Mouse (Mus musculus) MEL (cell line): ENCODE measurements around the gene Slc26a9. TPM values are rescaled to one million over a fixed set of nuclear protein-coding genes. Genes with fewer than 3 reads are reported as not detected.

ENCODE experiments used
- DNase-seq: peaks from one replicate; pipeline ENCODE4 v3.0.0; 2011; ENCODE audit warnings: low read depth, low spot score
- H3K27ac ChIP-seq: 2 replicates; pipeline ENCODE4 v1.5.1; 2012; ENCODE audit warnings: low read depth, mild to moderate bottlenecking, control low read depth, low read length, moderate library complexity; ENCODE audit not compliant: control insufficient read depth
- H3K27me3 ChIP-seq, 2 experiments: fragments of 150-350 bp in 1 of 2; sonication (generic) in 1 of 2; 2 replicates each; pipeline ENCODE4 v1.6.1; 2012; ENCODE audit warnings: low read length in 2 of 2, mild to moderate bottlenecking in 2 of 2, improper control_type of control experiment in 1 of 2, moderate library complexity in 1 of 2; ENCODE audit not compliant: insufficient read depth in 2 of 2, control insufficient read depth in 1 of 2
- H3K36me3 ChIP-seq, 2 experiments: 2 replicates each; pipeline ENCODE4 v1.6.1; 2012 to 2014; ENCODE audit warnings: low read length in 2 of 2, improper control_type of control experiment in 1 of 2, inconsistent platforms in 1 of 2, mild to moderate bottlenecking in 1 of 2; ENCODE audit not compliant: insufficient read depth in 2 of 2, control insufficient read depth in 1 of 2
- H3K4me1 ChIP-seq, 2 experiments: fragments of 150-350 bp in 1 of 2; sonication (generic) in 1 of 2; 2 replicates each; pipeline ENCODE4 v1.6.1; 2012; ENCODE audit warnings: low read length in 2 of 2, improper control_type of control experiment in 1 of 2, mild to moderate bottlenecking in 1 of 2; ENCODE audit not compliant: insufficient read depth in 2 of 2, control insufficient read depth in 1 of 2
- H3K4me3 ChIP-seq, 2 experiments: fragments of 150-350 bp in 1 of 2; sonication (generic) in 1 of 2; 2 replicates each; pipeline ENCODE4 v1.5.1; 2012; ENCODE audit warnings: low read depth in 2 of 2, low read length in 2 of 2, mild to moderate bottlenecking in 2 of 2, moderate library complexity in 2 of 2, control low read depth in 1 of 2, improper control_type of control experiment in 1 of 2; ENCODE audit not compliant: control insufficient read depth in 1 of 2, insufficient read depth in 1 of 2
- H3K79me2 ChIP-seq: 2 replicates; pipeline ENCODE4 v1.6.1; 2012; ENCODE audit warnings: mild to moderate bottlenecking, low read length, moderate library complexity; ENCODE audit not compliant: control insufficient read depth, poor library complexity, insufficient read depth
- H3K9ac ChIP-seq: 2 replicates; pipeline ENCODE4 v1.6.1; 2012; ENCODE audit warnings: low read depth, mild to moderate bottlenecking, control low read depth, low read length, moderate library complexity; ENCODE audit not compliant: control insufficient read depth, poor library complexity, severe bottlenecking
- H3K9me3 ChIP-seq: fragments of 150-350 bp; sonication (generic); replicated peaks from 2 replicates; pipeline ENCODE4 v1.6.1; 2012; ENCODE audit warnings: mild to moderate bottlenecking, low read length, improper control_type of control experiment, moderate library complexity; ENCODE audit not compliant: insufficient read depth
- BHLHE40 ChIP-seq: IDR thresholded peaks from 2 replicates; pipeline ENCODE4 v1.6.1; 2012; ENCODE audit warnings: low read depth, mild to moderate bottlenecking, inconsistent platforms, low read length, improper control_type of control experiment, borderline replicate concordance
- CHD1 ChIP-seq: IDR thresholded peaks from 2 replicates; pipeline ENCODE4 v1.6.1; 2012; ENCODE audit warnings: low read depth, mild to moderate bottlenecking, inconsistent platforms, low read length, improper control_type of control experiment
- CHD2 ChIP-seq: IDR thresholded peaks from 2 replicates; pipeline ENCODE4 v1.6.1; 2011; ENCODE audit warnings: low read length, improper control_type of control experiment
- CTCF ChIP-seq, 3 experiments: IDR thresholded peaks in 2 of 3; conservative IDR thresholded peaks in 1 of 3; 2 replicates each; pipeline ENCODE4 v1.5.1; 2011 to 2012; ENCODE audit warnings: low read length in 3 of 3, low read depth in 2 of 3, mild to moderate bottlenecking in 2 of 3, improper control_type of control experiment in 1 of 3, inconsistent platforms in 1 of 3, mixed read lengths in 1 of 3, moderate library complexity in 1 of 3; ENCODE audit not compliant: control insufficient read depth in 1 of 3, insufficient read depth in 1 of 3, poor library complexity in 1 of 3, severe bottlenecking in 1 of 3
- E2F4 ChIP-seq: IDR thresholded peaks from 2 replicates; pipeline ENCODE4 v1.6.1; 2011; ENCODE audit warnings: low read depth, low read length, improper control_type of control experiment, borderline replicate concordance
- ELF1 ChIP-seq: IDR thresholded peaks from 2 replicates; pipeline ENCODE4 v1.6.1; 2014; ENCODE audit warnings: low read depth, mild to moderate bottlenecking, inconsistent platforms, low read length, improper control_type of control experiment, moderate library complexity
- EP300 ChIP-seq, 2 experiments: IDR thresholded peaks; 2 replicates each; pipeline ENCODE4 v1.6.1; 2011; ENCODE audit warnings: improper control_type of control experiment in 2 of 2, low read length in 2 of 2, low read depth in 1 of 2, mild to moderate bottlenecking in 1 of 2
- GABPA ChIP-seq: IDR thresholded peaks from 2 replicates; pipeline ENCODE4 v1.6.1; 2012; ENCODE audit warnings: low read depth, mild to moderate bottlenecking, inconsistent platforms, low read length, improper control_type of control experiment, moderate library complexity
- GATA1 ChIP-seq: IDR thresholded peaks from 2 replicates; pipeline ENCODE4 v1.6.1; 2011; ENCODE audit warnings: low read depth, low read length, improper control_type of control experiment
- HCFC1 ChIP-seq: IDR thresholded peaks from 2 replicates; pipeline ENCODE4 v1.6.1; 2012; ENCODE audit warnings: low read depth, mild to moderate bottlenecking, inconsistent platforms, low read length, improper control_type of control experiment, moderate library complexity
- JUND ChIP-seq: IDR thresholded peaks from 2 replicates; pipeline ENCODE4 v1.6.1; 2011; ENCODE audit warnings: low read depth, mild to moderate bottlenecking, improper control_type of control experiment, low read length
- KAT2A ChIP-seq: conservative IDR thresholded peaks from 2 replicates; pipeline ENCODE4 v1.6.1; 2012; ENCODE audit warnings: low read depth, low read length, improper control_type of control experiment, inconsistent platforms
- MAFK ChIP-seq: IDR thresholded peaks from 2 replicates; pipeline ENCODE4 v1.6.1; 2011; ENCODE audit warnings: low read depth, mild to moderate bottlenecking, low read length, improper control_type of control experiment, borderline replicate concordance
- MAX ChIP-seq: IDR thresholded peaks from 2 replicates; pipeline ENCODE4 v1.6.1; 2011; ENCODE audit warnings: low read length, improper control_type of control experiment
- MAZ ChIP-seq: IDR thresholded peaks from 2 replicates; pipeline ENCODE4 v1.6.1; 2012; ENCODE audit warnings: low read depth, mild to moderate bottlenecking, inconsistent platforms, low read length, improper control_type of control experiment
- MEF2A ChIP-seq: IDR thresholded peaks from 2 replicates; pipeline ENCODE4 v1.6.1; 2014; ENCODE audit warnings: low read depth, mild to moderate bottlenecking, inconsistent platforms, low read length, improper control_type of control experiment; ENCODE audit not compliant: poor library complexity, insufficient replicate concordance, severe bottlenecking; ENCODE audit errors: extremely low read depth
- MXI1 ChIP-seq: IDR thresholded peaks from 2 replicates; pipeline ENCODE4 v1.6.1; 2011; ENCODE audit warnings: mild to moderate bottlenecking, low read depth, low read length, improper control_type of control experiment
- MYB ChIP-seq: IDR thresholded peaks from 2 replicates; pipeline ENCODE4 v1.6.1; 2011; ENCODE audit warnings: mild to moderate bottlenecking, low read depth, low read length, improper control_type of control experiment
- MYC ChIP-seq: IDR thresholded peaks from 2 replicates; pipeline ENCODE4 v1.6.1; 2011; ENCODE audit warnings: low read depth, mild to moderate bottlenecking, low read length, improper control_type of control experiment, moderate library complexity
- NELFE ChIP-seq: IDR thresholded peaks from 2 replicates; pipeline ENCODE4 v1.6.1; 2011; ENCODE audit warnings: low read depth, low read length, improper control_type of control experiment
- NRF1 ChIP-seq: IDR thresholded peaks from 2 replicates; pipeline ENCODE4 v1.6.1; 2014; ENCODE audit warnings: low read depth, mild to moderate bottlenecking, inconsistent platforms, low read length, improper control_type of control experiment, moderate library complexity; ENCODE audit not compliant: poor library complexity, insufficient read depth, severe bottlenecking
- POLR2A ChIP-seq, 2 experiments: IDR thresholded peaks; 2 replicates each; pipeline ENCODE4 v1.6.1; 2011 to 2012; ENCODE audit warnings: low read length in 2 of 2, mild to moderate bottlenecking in 2 of 2, control low read depth in 1 of 2, improper control_type of control experiment in 1 of 2, low read depth in 1 of 2, moderate library complexity in 1 of 2; ENCODE audit not compliant: control insufficient read depth in 1 of 2, insufficient read depth in 1 of 2, poor library complexity in 1 of 2
- POLR2AphosphoS2 ChIP-seq: IDR thresholded peaks from 2 replicates; pipeline ENCODE4 v1.6.1; 2011; ENCODE audit warnings: low read length, improper control_type of control experiment
- POLR2AphosphoS5 ChIP-seq: IDR thresholded peaks from 2 replicates; pipeline ENCODE4 v1.6.1; 2012; ENCODE audit warnings: low read depth, borderline replicate concordance, mild to moderate bottlenecking, inconsistent platforms, low read length, moderate library complexity, mixed read lengths
- RAD21 ChIP-seq: IDR thresholded peaks from 2 replicates; pipeline ENCODE4 v1.6.1; 2011; ENCODE audit warnings: mild to moderate bottlenecking, low read depth, low read length, improper control_type of control experiment
- RCOR1 ChIP-seq: IDR thresholded peaks from 2 replicates; pipeline ENCODE4 v1.6.1; 2012; ENCODE audit warnings: low read depth, mild to moderate bottlenecking, inconsistent platforms, low read length, improper control_type of control experiment
- SIN3A ChIP-seq: IDR thresholded peaks from 2 replicates; pipeline ENCODE4 v1.6.1; 2012; ENCODE audit warnings: low read length, improper control_type of control experiment, inconsistent platforms
- SMC3 ChIP-seq: IDR thresholded peaks from 2 replicates; pipeline ENCODE4 v1.6.1; 2011; ENCODE audit warnings: low read depth, low read length, improper control_type of control experiment
- TAL1 ChIP-seq: IDR thresholded peaks from 2 replicates; pipeline ENCODE4 v1.6.1; 2012; ENCODE audit warnings: mild to moderate bottlenecking, inconsistent platforms, low read length, moderate library complexity, mixed read lengths
- TBP ChIP-seq: IDR thresholded peaks from 2 replicates; pipeline ENCODE4 v1.8.0; 2011; ENCODE audit warnings: low read depth, low read length, improper control_type of control experiment
- TCF12 ChIP-seq: IDR thresholded peaks from 2 replicates; pipeline ENCODE4 v1.6.1; 2014; ENCODE audit warnings: low read depth, mild to moderate bottlenecking, inconsistent platforms, low read length, improper control_type of control experiment, moderate library complexity
- UBTF ChIP-seq: IDR thresholded peaks from 2 replicates; pipeline ENCODE4 v1.6.1; 2012; ENCODE audit warnings: low read depth, mild to moderate bottlenecking, inconsistent platforms, low read length, improper control_type of control experiment, moderate library complexity, borderline replicate concordance; ENCODE audit not compliant: insufficient read depth
- USF1 ChIP-seq: IDR thresholded peaks from 2 replicates; pipeline ENCODE4 v1.6.1; 2014; ENCODE audit warnings: low read depth, mild to moderate bottlenecking, inconsistent platforms, low read length, improper control_type of control experiment, moderate library complexity
- USF2 ChIP-seq, 2 experiments: IDR thresholded peaks; 2 replicates each; pipeline ENCODE4 v1.6.1; 2011 to 2012; ENCODE audit warnings: improper control_type of control experiment in 2 of 2, low read length in 2 of 2, borderline replicate concordance in 1 of 2, inconsistent platforms in 1 of 2, low read depth in 1 of 2, mild to moderate bottlenecking in 1 of 2; ENCODE audit not compliant: insufficient read depth in 1 of 2
- ZC3H11A ChIP-seq: IDR thresholded peaks from 2 replicates; pipeline ENCODE4 v1.6.1; 2012; ENCODE audit warnings: low read depth, mild to moderate bottlenecking, inconsistent platforms, low read length, improper control_type of control experiment
- ZKSCAN1 ChIP-seq: IDR thresholded peaks from 2 replicates; pipeline ENCODE4 v1.6.1; 2012; ENCODE audit warnings: low read depth, mild to moderate bottlenecking, inconsistent platforms, low read length, improper control_type of control experiment, moderate library complexity
- ZMIZ1 ChIP-seq: IDR thresholded peaks from 2 replicates; pipeline ENCODE4 v1.6.1; 2012; ENCODE audit warnings: low read depth, mild to moderate bottlenecking, inconsistent platforms, low read length, improper control_type of control experiment, moderate library complexity
- polyA plus RNA-seq, 2 experiments: library from polyadenylated mRNA; stranded (reverse) in 1 of 2; unstranded in 1 of 2; fragments of >175 nt in 1 of 2; fragments of >200 nt in 1 of 2; gene quantifications; 2 replicates each; pipeline versions ENCODE4 v1.2.1 to v1.2.4; 2012; ENCODE audit warnings: low replicate concordance in 2 of 2, low read depth in 1 of 2; ENCODE audit not compliant: insufficient read length in 2 of 2, insufficient read depth in 1 of 2, missing spikeins in 1 of 2
- total RNA-seq: library from RNA; depleted of rRNA; stranded (reverse); fragments of 300-350 nt; gene quantifications from 2 replicates; pipeline ENCODE4 v1.2.3, GENCODE M21; 2012

Gene Slc26a9
- total and polyA plus RNA-seq, 3 experiments = 0.04 TPM; not detected in 2

DNA sequence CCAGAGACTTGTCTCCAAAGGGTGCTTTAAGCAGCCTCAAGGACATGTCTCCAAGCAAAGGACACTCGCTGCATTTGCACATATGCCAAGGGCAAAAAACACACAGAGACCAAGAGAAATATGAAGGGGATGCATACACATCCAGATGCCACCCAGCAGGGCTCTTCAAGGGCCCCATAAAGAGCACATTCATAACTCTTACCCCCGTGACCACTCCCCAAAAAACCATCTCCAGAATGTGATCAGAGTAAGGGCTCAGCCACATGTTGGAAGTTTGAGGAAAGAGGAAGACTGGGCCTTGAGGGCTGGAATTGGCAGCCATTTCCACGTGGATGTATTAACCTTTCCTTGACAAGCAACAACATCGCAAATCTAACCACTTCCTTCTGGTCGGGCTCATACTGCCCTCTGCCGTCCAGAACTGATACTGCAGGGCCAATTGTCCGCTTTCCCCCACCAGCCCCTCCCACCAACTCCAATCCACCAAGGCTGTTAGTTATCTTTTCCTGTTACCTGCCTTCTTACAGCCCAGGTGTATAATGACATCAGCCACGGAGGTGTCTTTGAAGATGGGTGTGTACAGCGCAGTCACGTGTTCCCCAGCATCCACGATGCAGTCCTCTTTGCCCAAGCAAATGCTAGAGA, 21.7 kb downstream of the Slc26a9 start:
- Histone ChIP-seq H3K27ac (no peak overlapping the region), H3K9ac (no peak overlapping the region), H3K4me1 (no peaks in the 10 kb centered on the region; a peak in 1 of 4 replicates), H3K36me3 (no peaks in the 10 kb centered on the region), H3K9me3 (no peaks in the 10 kb centered on the region), H3K27me3 (peaks cover 18 to 24% of the 10 kb centered on the region in 2 experiments), H3K4me3 (no peak overlapping the region), H3K79me2 (no peaks in the 10 kb centered on the region)
- peak; percentile 75 for DNase-seq
- TF ChIP-seq ZMIZ1 (no peak), CTCF (IDR thresholded peaks at IDR 0.05 in 2 of 3, conservative IDR thresholded peaks at IDR 0.05 in 1 of 3; ENCODE audit: control insufficient read depth in 1 of 3, insufficient read depth in 1 of 3, low read depth in 2 of 3, low read length in 3 of 3, poor library complexity in 1 of 3, severe bottlenecking in 1 of 3) (peak; percentile 95 to 98 (median 95)), MAX (no peak), TAL1 (no peak), SIN3A (no peak), MYC (0 out of 2 replicates have a peak, but pooled peaks have one; percentile 41), MXI1 (no peak), UBTF (no peak), MAZ (no peak), CHD2 (no peak), POLR2AphosphoS5 (no peak), RAD21 (peak; percentile 90), TBP (no peak), HCFC1 (no peak), GATA1 (no peak), RCOR1 (no peak), JUND (no peak), MEF2A (no peak), CHD1 (no peak), ZKSCAN1 (no peak), POLR2AphosphoS2 (no peak), ELF1 (no peak), POLR2A (IDR thresholded peaks at IDR 0.05; ENCODE audit: control insufficient read depth in 1 of 2, insufficient read depth in 1 of 2, low read depth in 1 of 2, low read length in 2 of 2, poor library complexity in 1 of 2) (no peak), MAFK (no peak), BHLHE40 (peak; percentile 47; the same call in 1 of the 2 replicates), USF1 (peak; percentile 41), MYB (no peak), GABPA (no peak), EP300 (IDR thresholded peaks at IDR 0.05; ENCODE audit: low read depth in 1 of 2, low read length in 2 of 2) (no peak), NRF1 (no peak), E2F4 (no peak), NELFE (no peak), USF2 (IDR thresholded peaks at IDR 0.05; ENCODE audit: borderline replicate concordance in 1 of 2, insufficient read depth in 1 of 2, low read depth in 1 of 2, low read length in 2 of 2) (no peak), SMC3 (peak; percentile 92), KAT2A (no peak), TCF12 (no peak), ZC3H11A (peak; percentile 86)
